Mouse (Mus musculus) neural tube, embryonic 14.5 days (tissue): ENCODE results near the gene Gm10309. TPM values are rescaled to one million over a fixed set of nuclear protein-coding genes. Genes with fewer than 3 reads are reported as not detected.

ENCODE experiments used
- ATAC-seq: fragments of 200-750 bp; cut with Nextera tagmentation; 2 replicates; pipeline ENCODE4 v1.8.0; 2017; ENCODE audit warnings: low read depth, mild to moderate bottlenecking, moderate TSS enrichment, moderate library complexity
- H3K27ac ChIP-seq: fragments of 300-500 bp; sonication (generic); 2 replicates; pipeline ENCODE4 v1.5.1; 2014; ENCODE audit warnings: low read depth, mild to moderate bottlenecking, control low read depth, low read length, moderate library complexity, mixed read lengths
- H3K27me3 ChIP-seq: fragments of 300-500 bp; sonication (generic); 2 replicates; pipeline ENCODE4 v1.6.1; 2014; ENCODE audit warnings: low read length; ENCODE audit not compliant: control insufficient read depth, insufficient read depth
- H3K36me3 ChIP-seq: fragments of 300-500 bp; sonication (generic); 2 replicates; pipeline ENCODE4 v1.6.1; 2014; ENCODE audit warnings: low read length, mixed read lengths; ENCODE audit not compliant: control insufficient read depth, insufficient read depth
- H3K4me1 ChIP-seq: fragments of 300-500 bp; sonication (generic); 2 replicates; pipeline ENCODE4 v1.6.1; 2014; ENCODE audit warnings: low read length; ENCODE audit not compliant: control insufficient read depth, insufficient read depth
- H3K4me2 ChIP-seq: fragments of 300-500 bp; sonication (generic); 2 replicates; pipeline ENCODE4 v1.6.1; 2014; ENCODE audit warnings: mild to moderate bottlenecking, low read depth, low read length, control low read depth
- H3K4me3 ChIP-seq: fragments of 300-500 bp; sonication (generic); 2 replicates; pipeline ENCODE4 v1.5.1; 2014; ENCODE audit warnings: low read depth, low read length, control low read depth, mixed read lengths
- H3K9ac ChIP-seq: fragments of 300-500 bp; sonication (generic); replicated peaks from 2 replicates; pipeline ENCODE4 v1.6.1; 2014; ENCODE audit warnings: low read depth, mild to moderate bottlenecking, control low read depth, low read length, mixed read lengths
- H3K9me3 ChIP-seq: fragments of 300-500 bp; sonication (generic); 2 replicates; pipeline ENCODE4 v1.6.1; 2016; ENCODE audit warnings: low read length; ENCODE audit not compliant: control insufficient read depth
- WGBS: fragments of 180-500 bp; shearing (Covaris S2); extraction: QIAGEN DNeasy Blood & Tissue Kit; methylation state at CpG from one replicate; pipeline ENCODE4 v1.1.7; 2014; 5-methylcytosine and 5-hydroxymethylcytosine counted together
- polyA plus RNA-seq: library from polyadenylated mRNA; unstranded; fragments of >200 nt; fragmentation: Nextera tagmentation; extraction: Ambion mirVana; gene quantifications from 2 replicates; pipeline ENCODE4 v1.2.1, GENCODE M21; 2014

The Gm10309 gene
- polyA plus RNA-seq, 1 experiment from 2014 or later = 0.27 TPM

- no peak overlapping the region for H3K4me2 ChIP-seq
- H3K9ac ChIP-seq = no peak overlapping the region
- peaks cover 8% of the 10 kb centered on the region; the same call in 1 of the 2 replicates for H3K4me1 ChIP-seq
- no peak for ATAC-seq
- H3K4me3 ChIP-seq = no peak overlapping the region
- 71% methylated on average over 17 of the region's 17 CpGs for WGBS
- H3K27ac ChIP-seq = no peak overlapping the region
- H3K27me3 ChIP-seq = no peaks in the 10 kb centered on the region
- no peaks in the 10 kb centered on the region for H3K9me3 ChIP-seq
- no peaks in the 10 kb centered on the region for H3K36me3 ChIP-seq
Observed at GRCm38 (mm10) chr17:86532783-86533548, 27.9 kb upstream of the Gm10309 start.

- Histone ChIP-seq H3K4me3 (no peak overlapping the region), H3K27me3 (no peaks in the 10 kb centered on the region), H3K4me1 (peaks cover 8% of the 10 kb centered on the region; the same call in 1 of the 2 replicates), H3K4me2 (no peak overlapping the region), H3K36me3 (no peaks in the 10 kb centered on the region), H3K9me3 (no peaks in the 10 kb centered on the region), H3K27ac (no peak overlapping the region), H3K9ac (no peak overlapping the region)
- WGBS = 93% methylated on average over 6 of the region's 6 CpGs
- ATAC-seq = no peak
Observed at GRCm38 (mm10) chr17:86531231-86531630, 26.2 kb upstream of the Gm10309 start.

- no peak for ATAC-seq
- WGBS = 76% methylated on average over 4 of the region's 4 CpGs
- Histone ChIP-seq H3K4me1 (peaks cover 8% of the 10 kb centered on the region; the same call in 1 of the 2 replicates), H3K27me3 (no peaks in the 10 kb centered on the region), H3K4me3 (no peak overlapping the region), H3K4me2 (no peak overlapping the region), H3K9me3 (no peaks in the 10 kb centered on the region), H3K9ac (no peak overlapping the region), H3K27ac (no peak overlapping the region), H3K36me3 (no peaks in the 10 kb centered on the region)
Observed at GRCm38 (mm10) chr17:86529411-86529810, 24.4 kb upstream of the Gm10309 start.

- H3K9ac ChIP-seq = no peak overlapping the region
- no peaks in the 10 kb centered on the region for H3K9me3 ChIP-seq
- no peak for ATAC-seq
- H3K4me3 ChIP-seq = no peak overlapping the region
- 77% methylated on average over 10 of the region's 10 CpGs for WGBS
- no peak overlapping the region for H3K4me2 ChIP-seq
- H3K36me3 ChIP-seq = no peaks in the 10 kb centered on the region
- H3K27ac ChIP-seq = no peak overlapping the region
- peaks cover 8% of the 10 kb centered on the region; the same call in 1 of the 2 replicates for H3K4me1 ChIP-seq
- H3K27me3 ChIP-seq = no peaks in the 10 kb centered on the region
Observed at GRCm38 (mm10) chr17:86529003-86529402, 24.0 kb upstream of the Gm10309 start.

- H3K36me3 ChIP-seq = no peaks in the 10 kb centered on the region
- no peaks in the 10 kb centered on the region for H3K27me3 ChIP-seq
- no peak for ATAC-seq
- 96% methylated on average over 5 of the region's 5 CpGs for WGBS
- no peak overlapping the region for H3K4me2 ChIP-seq
- no peaks in the 10 kb centered on the region for H3K9me3 ChIP-seq
- H3K9ac ChIP-seq = no peak overlapping the region
- H3K27ac ChIP-seq = no peak overlapping the region
- no peak overlapping the region for H3K4me3 ChIP-seq
- H3K4me1 ChIP-seq = peaks cover 3% of the 10 kb centered on the region; the same call in 1 of the 2 replicates
Observed at GRCm38 (mm10) chr17:86527298-86527697, 22.3 kb upstream of the Gm10309 start.

GRCm38 (mm10) chr17:86526016-86526415, 21.0 kb upstream of the Gm10309 start:
- H3K27me3 ChIP-seq = no peaks in the 10 kb centered on the region
- H3K4me3 ChIP-seq = no peak overlapping the region
- H3K4me2 ChIP-seq = no peak overlapping the region
- 90% methylated on average over 7 of the region's 7 CpGs for WGBS
- no peak for ATAC-seq
- H3K9me3 ChIP-seq = no peaks in the 10 kb centered on the region
- no peaks in the 10 kb centered on the region for H3K36me3 ChIP-seq
- H3K27ac ChIP-seq = no peak overlapping the region
- H3K4me1 ChIP-seq = no peaks in the 10 kb centered on the region
- no peak overlapping the region for H3K9ac ChIP-seq

- WGBS = 88% methylated on average over 2 of the region's 2 CpGs
- Histone ChIP-seq H3K4me1 (no peaks in the 10 kb centered on the region), H3K36me3 (no peaks in the 10 kb centered on the region)
Observed at GRCm38 (mm10) chr17:86525075-86525474, 20.0 kb upstream of the Gm10309 start.

GRCm38 (mm10) chr17:86523843-86524242, 18.8 kb upstream of the Gm10309 start:
- Histone ChIP-seq H3K36me3 (no peaks in the 10 kb centered on the region), H3K4me3 (no peak overlapping the region), H3K4me2 (no peak overlapping the region), H3K9ac (no peak overlapping the region), H3K9me3 (no peaks in the 10 kb centered on the region), H3K27me3 (no peaks in the 10 kb centered on the region), H3K27ac (no peak overlapping the region), H3K4me1 (no peaks in the 10 kb centered on the region)
- WGBS = 96% methylated on average over 10 of the region's 10 CpGs
- ATAC-seq = no peak

More at GRCm38 (mm10) chr17:86525075-86525474, 20.0 kb upstream of the Gm10309 start:
- Histone ChIP-seq H3K9me3 (no peaks in the 10 kb centered on the region), H3K4me2 (no peak overlapping the region), H3K27me3 (no peaks in the 10 kb centered on the region), H3K9ac (no peak overlapping the region), H3K4me3 (no peak overlapping the region), H3K27ac (no peak overlapping the region)
- ATAC-seq = no peak

- Histone ChIP-seq H3K4me1 (no peaks in the 10 kb centered on the region), H3K9me3 (no peaks in the 10 kb centered on the region), H3K4me2 (no peak overlapping the region), H3K27me3 (no peaks in the 10 kb centered on the region), H3K9ac (no peak overlapping the region), H3K4me3 (no peak overlapping the region), H3K27ac (no peak overlapping the region), H3K36me3 (no peaks in the 10 kb centered on the region)
- ATAC-seq = no peak
- WGBS = 95% methylated on average over 3 of the region's 3 CpGs
Observed at GRCm38 (mm10) chr17:86523374-86523773, 18.3 kb upstream of the Gm10309 start.
